Mouse (Mus musculus): ENCODE measurements around the gene C1ql2.

Gene C1ql2

GRCm38 (mm10) chr1:120340419-120341171 lies at the start of gene C1ql2:
Gene C1ql2 (plus strand): TSS chr1:120340582.
- DNase-seq (ENCODE audit: low read depth, low spot score): peak; percentile 64

GRCm38 (mm10) chr1:120291709-120292108 lies 48.7 kb upstream of the C1ql2 start:
- DNase-seq (ENCODE audit: low read depth, low spot score): no peak

- no peak for DNase-seq (ENCODE audit: low read depth, low spot score)
Measured at GRCm38 (mm10) chr1:120293803-120294202, 46.6 kb upstream of the C1ql2 start.

GRCm38 (mm10) chr1:120296936-120297335 lies 43.4 kb upstream of the C1ql2 start:
- DNase-seq (ENCODE audit: low read depth, low spot score): peak; percentile 31

- DNase-seq (ENCODE audit: low read depth, low spot score): no peak
Measured at GRCm38 (mm10) chr1:120305801-120306200, 34.6 kb upstream of the C1ql2 start.

- DNase-seq (ENCODE audit: low read depth, low spot score): no peak
Measured at GRCm38 (mm10) chr1:120321270-120322021, 18.9 kb upstream of the C1ql2 start.

GRCm38 (mm10) chr1:120323131-120323561 lies 17.2 kb upstream of the C1ql2 start:
- no peak for DNase-seq (ENCODE audit: low read depth, low spot score)

- peak; percentile 81 for DNase-seq (ENCODE audit: low read depth, low spot score)
Measured at GRCm38 (mm10) chr1:120327714-120328113, 12.7 kb upstream of the C1ql2 start.

GRCm38 (mm10) chr1:120328212-120328611 lies 12.2 kb upstream of the C1ql2 start:
- DNase-seq (ENCODE audit: low read depth, low spot score): no peak

- DNase-seq (ENCODE audit: low read depth, low spot score): peak; percentile 59
Measured at GRCm38 (mm10) chr1:120331841-120332240, 8.5 kb upstream of the C1ql2 start.

GRCm38 (mm10) chr1:120337970-120338369 lies 2.4 kb upstream of the C1ql2 start:
- peak; percentile 51 for DNase-seq (ENCODE audit: low read depth, low spot score)

- no peak for DNase-seq (ENCODE audit: low read depth, low spot score)
Measured at GRCm38 (mm10) chr1:120341172-120341675, 842 bp downstream of the C1ql2 start.

GRCm38 (mm10) chr1:120341811-120342370 lies 1.5 kb downstream of the C1ql2 start:
- no peak for DNase-seq (ENCODE audit: low read depth, low spot score)

- peak; percentile 78 for DNase-seq (ENCODE audit: low read depth, low spot score)
Measured at GRCm38 (mm10) chr1:120342371-120342821, 2.0 kb downstream of the C1ql2 start.

- DNase-seq (ENCODE audit: low read depth, low spot score): no peak
Measured at GRCm38 (mm10) chr1:120345001-120345400, 4.6 kb downstream of the C1ql2 start.

- peak; percentile 41 for DNase-seq (ENCODE audit: low read depth, low spot score)
Measured at GRCm38 (mm10) chr1:120354387-120354786, 14.0 kb downstream of the C1ql2 start.

- peak; percentile 8 for DNase-seq (ENCODE audit: low read depth, low spot score)
Measured at GRCm38 (mm10) chr1:120357371-120358274, 17.2 kb downstream of the C1ql2 start.

GRCm38 (mm10) chr1:120363638-120364037 lies 23.3 kb downstream of the C1ql2 start:
- DNase-seq (ENCODE audit: low read depth, low spot score): no peak

GRCm38 (mm10) chr1:120368138-120368537 lies 27.8 kb downstream of the C1ql2 start:
- peak; percentile 63 for DNase-seq (ENCODE audit: low read depth, low spot score)

GRCm38 (mm10) chr1:120374131-120374530 lies 33.7 kb downstream of the C1ql2 start:
- peak; percentile 71 for DNase-seq (ENCODE audit: low read depth, low spot score)

GRCm38 (mm10) chr1:120374832-120375231 lies 34.5 kb downstream of the C1ql2 start:
- no peak for DNase-seq (ENCODE audit: low read depth, low spot score)

All from R1 (cell line).